Mouse (Mus musculus): ENCODE results near the gene Myo10. TPM values are rescaled to one million over a fixed set of nuclear protein-coding genes. Genes with fewer than 3 reads are reported as not detected.

Gene Myo10
- polyA plus RNA-seq, 1 experiment from 2014 or later: 77.7 TPM

- 83% methylated on average over 5 of the region's 5 CpGs for WGBS
- ATAC-seq (ENCODE audit: low FRiP score, low read depth): no peak
Measured at GRCm38 (mm10) chr15:25589916-25590315, 32.4 kb upstream of the Myo10 start.

GRCm38 (mm10) chr15:25590891-25591290 is 31.4 kb upstream of the Myo10 start:
- peaks cover 9% of the 10 kb centered on the region for H3K27me3 ChIP-seq
- H3K36me3 ChIP-seq: no peaks in the 10 kb centered on the region
- 89% methylated on average over 7 of the region's 7 CpGs for WGBS
- no peak overlapping the region for H3K9ac ChIP-seq (replicated peaks)
- peaks cover 11% of the 10 kb centered on the region; the same call in 1 of the 2 replicates for H3K4me1 ChIP-seq
- H3K4me3 ChIP-seq: no peak overlapping the region
- H3K4me2 ChIP-seq (replicated peaks): no peak overlapping the region
- no peak overlapping the region for H3K27ac ChIP-seq (replicated peaks)
- no peaks in the 10 kb centered on the region for H3K9me3 ChIP-seq
- no peak for ATAC-seq (ENCODE audit: low FRiP score, low read depth)

More at GRCm38 (mm10) chr15:25589916-25590315, 32.4 kb upstream of the Myo10 start:
- Histone ChIP-seq H3K4me2 (replicated peaks) (no peak overlapping the region), H3K27ac (replicated peaks) (no peak overlapping the region), H3K4me1 (peaks cover 11% of the 10 kb centered on the region; the same call in 1 of the 2 replicates), H3K9ac (replicated peaks) (no peak overlapping the region), H3K9me3 (no peaks in the 10 kb centered on the region), H3K4me3 (no peak overlapping the region), H3K36me3 (no peaks in the 10 kb centered on the region), H3K27me3 (peaks cover 3% of the 10 kb centered on the region)

- 77% methylated on average over 4 of the region's 4 CpGs for WGBS
- no peak for ATAC-seq (ENCODE audit: low FRiP score, low read depth)
- H3K27ac ChIP-seq (replicated peaks): no peak overlapping the region
- H3K27me3 ChIP-seq: peaks cover 9% of the 10 kb centered on the region
- no peak overlapping the region for H3K4me3 ChIP-seq
- peaks cover 11% of the 10 kb centered on the region; the same call in 1 of the 2 replicates for H3K4me1 ChIP-seq
- H3K9ac ChIP-seq (replicated peaks): no peak overlapping the region
- H3K9me3 ChIP-seq: no peaks in the 10 kb centered on the region
- no peak overlapping the region for H3K4me2 ChIP-seq (replicated peaks)
- no peaks in the 10 kb centered on the region for H3K36me3 ChIP-seq
Measured at GRCm38 (mm10) chr15:25591964-25592363, 30.4 kb upstream of the Myo10 start.

- Histone ChIP-seq H3K4me3 (no peak overlapping the region), H3K9ac (replicated peaks) (no peak overlapping the region), H3K4me2 (replicated peaks) (no peak overlapping the region), H3K27me3 (peaks cover 9% of the 10 kb centered on the region), H3K36me3 (no peaks in the 10 kb centered on the region), H3K4me1 (peaks cover 8% of the 10 kb centered on the region; the same call in 1 of the 2 replicates), H3K9me3 (no peaks in the 10 kb centered on the region), H3K27ac (replicated peaks) (no peak overlapping the region)
- peak; percentile 74 for ATAC-seq (ENCODE audit: low FRiP score, low read depth)
- WGBS: 26% methylated on average over 7 of the region's 7 CpGs
Measured at GRCm38 (mm10) chr15:25593469-25594150, 28.7 kb upstream of the Myo10 start.

GRCm38 (mm10) chr15:25598313-25598712 is 24.0 kb upstream of the Myo10 start:
- Histone ChIP-seq H3K4me2 (replicated peaks) (no peak overlapping the region), H3K4me1 (peaks cover 6% of the 10 kb centered on the region; the same call in 1 of the 2 replicates), H3K27me3 (peaks cover 5% of the 10 kb centered on the region), H3K36me3 (no peaks in the 10 kb centered on the region), H3K27ac (replicated peaks) (no peak overlapping the region), H3K4me3 (no peak overlapping the region), H3K9me3 (no peaks in the 10 kb centered on the region), H3K9ac (replicated peaks) (no peak overlapping the region)
- ATAC-seq (ENCODE audit: low FRiP score, low read depth): no peak
- WGBS: 93% methylated on average over 5 of the region's 5 CpGs

GRCm38 (mm10) chr15:25602306-25602705 is 20.0 kb upstream of the Myo10 start:
- 85% methylated on average over 8 of the region's 8 CpGs for WGBS
- Histone ChIP-seq H3K9ac (replicated peaks) (no peak overlapping the region), H3K9me3 (no peaks in the 10 kb centered on the region), H3K27me3 (no peaks in the 10 kb centered on the region), H3K36me3 (no peaks in the 10 kb centered on the region), H3K4me3 (no peak overlapping the region), H3K4me2 (replicated peaks) (no peak overlapping the region), H3K4me1 (no peaks in the 10 kb centered on the region), H3K27ac (replicated peaks) (no peak overlapping the region)
- ATAC-seq (ENCODE audit: low FRiP score, low read depth): no peak

- ATAC-seq (ENCODE audit: low FRiP score, low read depth): no peak
- Histone ChIP-seq H3K4me3 (no peak overlapping the region), H3K9ac (replicated peaks) (no peak overlapping the region), H3K9me3 (no peaks in the 10 kb centered on the region), H3K36me3 (no peaks in the 10 kb centered on the region), H3K4me1 (no peaks in the 10 kb centered on the region), H3K27me3 (no peaks in the 10 kb centered on the region), H3K4me2 (replicated peaks) (no peak overlapping the region), H3K27ac (replicated peaks) (no peak overlapping the region)
- 67% methylated on average over 6 of the region's 6 CpGs for WGBS
Measured at GRCm38 (mm10) chr15:25603286-25603685, 19.0 kb upstream of the Myo10 start.

GRCm38 (mm10) chr15:25604231-25604630 is 18.1 kb upstream of the Myo10 start:
- ATAC-seq (ENCODE audit: low FRiP score, low read depth): no peak
- H3K36me3 ChIP-seq: no peaks in the 10 kb centered on the region
- no peaks in the 10 kb centered on the region for H3K27me3 ChIP-seq
- no peak overlapping the region for H3K27ac ChIP-seq (replicated peaks)
- H3K4me3 ChIP-seq: no peak overlapping the region
- 50% methylated on average over 1 of the region's 1 CpGs for WGBS
- H3K4me2 ChIP-seq (replicated peaks): no peak overlapping the region
- no peak overlapping the region for H3K9ac ChIP-seq (replicated peaks)
- H3K4me1 ChIP-seq: no peaks in the 10 kb centered on the region
- no peaks in the 10 kb centered on the region for H3K9me3 ChIP-seq

- Histone ChIP-seq H3K4me3 (no peak overlapping the region), H3K9me3 (no peaks in the 10 kb centered on the region), H3K27ac (replicated peaks) (no peak overlapping the region), H3K36me3 (no peaks in the 10 kb centered on the region), H3K4me1 (no peaks in the 10 kb centered on the region), H3K9ac (replicated peaks) (no peak overlapping the region), H3K27me3 (0 out of 2 replicates have a peak, but pooled peaks cover 5% of the 10 kb centered on the region), H3K4me2 (replicated peaks) (no peak overlapping the region)
- 82% methylated on average over 4 of the region's 4 CpGs for WGBS
- no peak for ATAC-seq (ENCODE audit: low FRiP score, low read depth)
Measured at GRCm38 (mm10) chr15:25605376-25605775, 16.9 kb upstream of the Myo10 start.

GRCm38 (mm10) chr15:25608742-25609141 is 13.6 kb upstream of the Myo10 start:
- no peaks in the 10 kb centered on the region for H3K4me1 ChIP-seq
- no peak overlapping the region for H3K4me3 ChIP-seq
- H3K9me3 ChIP-seq: no peaks in the 10 kb centered on the region
- H3K27me3 ChIP-seq: 0 out of 2 replicates have a peak, but pooled peaks cover 5% of the 10 kb centered on the region
- H3K27ac ChIP-seq (replicated peaks): no peak overlapping the region
- no peak overlapping the region for H3K9ac ChIP-seq (replicated peaks)
- H3K36me3 ChIP-seq: no peaks in the 10 kb centered on the region
- 84% methylated on average over 3 of the region's 3 CpGs for WGBS
- no peak for ATAC-seq (ENCODE audit: low FRiP score, low read depth)
- H3K4me2 ChIP-seq (replicated peaks): no peak overlapping the region

- Histone ChIP-seq H3K4me2 (replicated peaks) (no peak overlapping the region), H3K27me3 (0 out of 2 replicates have a peak, but pooled peaks cover 5% of the 10 kb centered on the region), H3K27ac (replicated peaks) (no peak overlapping the region), H3K4me3 (no peak overlapping the region), H3K4me1 (no peaks in the 10 kb centered on the region), H3K9ac (replicated peaks) (no peak overlapping the region), H3K9me3 (no peaks in the 10 kb centered on the region), H3K36me3 (no peaks in the 10 kb centered on the region)
- WGBS: 81% methylated on average over 10 of the region's 10 CpGs
- no peak for ATAC-seq (ENCODE audit: low FRiP score, low read depth)
Measured at GRCm38 (mm10) chr15:25609253-25609652, 13.1 kb upstream of the Myo10 start.

GRCm38 (mm10) chr15:25611178-25611577 is 11.1 kb upstream of the Myo10 start:
- ATAC-seq (ENCODE audit: low FRiP score, low read depth): no peak
- H3K36me3 ChIP-seq: no peaks in the 10 kb centered on the region
- no peaks in the 10 kb centered on the region for H3K9me3 ChIP-seq
- WGBS: 77% methylated on average over 6 of the region's 6 CpGs
- 0 out of 2 replicates have a peak, but pooled peaks cover 5% of the 10 kb centered on the region for H3K27me3 ChIP-seq
- H3K27ac ChIP-seq (replicated peaks): no peak overlapping the region
- no peaks in the 10 kb centered on the region for H3K4me1 ChIP-seq
- H3K4me3 ChIP-seq: no peak overlapping the region
- no peak overlapping the region for H3K4me2 ChIP-seq (replicated peaks)
- no peak overlapping the region for H3K9ac ChIP-seq (replicated peaks)
